Mouse (Mus musculus): Measurements from ENCODE around the gene Metap1d.

Gene Metap1d

GRCm38 (mm10) chr2:71527323-71528013 is 74.4 kb downstream of the Metap1d start:
- no peak for DNase-seq (ENCODE audit: low read depth, low spot score)
- Histone ChIP-seq H3K36me3 (ENCODE audit: control insufficient read depth, insufficient read depth, low read length, poor library complexity, severe bottlenecking) (no peaks in the 10 kb centered on the region), H3K27me3 (ENCODE audit: control insufficient read depth, insufficient read depth, low read length, poor library complexity, severe bottlenecking) (peaks cover 6% of the 10 kb centered on the region)

- DNase-seq (ENCODE audit: low read depth, low spot score), result no peak
- Histone ChIP-seq H3K36me3 (ENCODE audit: control insufficient read depth, insufficient read depth, low read length, poor library complexity, severe bottlenecking) (no peaks in the 10 kb centered on the region), H3K27me3 (ENCODE audit: control insufficient read depth, insufficient read depth, low read length, poor library complexity, severe bottlenecking) (peaks cover 6% of the 10 kb centered on the region)
Observed at GRCm38 (mm10) chr2:71528014-71528713, 75.1 kb downstream of the Metap1d start, which contains the start of gene Dlx1. Gene Dlx1, plus strand, starts transcription at chr2:71528113.

GRCm38 (mm10) chr2:71528714-71529510 is 75.8 kb downstream of the Metap1d start:
- H3K36me3 ChIP-seq (ENCODE audit: control insufficient read depth, insufficient read depth, low read length, poor library complexity, severe bottlenecking), result no peaks in the 10 kb centered on the region
- no peak for DNase-seq (ENCODE audit: low read depth, low spot score)

GRCm38 (mm10) chr2:71529511-71530351 is 76.7 kb downstream of the Metap1d start:
- H3K27me3 ChIP-seq (ENCODE audit: control insufficient read depth, insufficient read depth, low read length, poor library complexity, severe bottlenecking), result peaks cover 6% of the 10 kb centered on the region
- DNase-seq (ENCODE audit: low read depth, low spot score), result peak; percentile 55
- H3K36me3 ChIP-seq (ENCODE audit: control insufficient read depth, insufficient read depth, low read length, poor library complexity, severe bottlenecking), result no peaks in the 10 kb centered on the region

More at GRCm38 (mm10) chr2:71528714-71529510, 75.8 kb downstream of the Metap1d start:
- peaks cover 6% of the 10 kb centered on the region for H3K27me3 ChIP-seq (ENCODE audit: control insufficient read depth, insufficient read depth, low read length, poor library complexity, severe bottlenecking)

GRCm38 (mm10) chr2:71530391-71531123 is 77.5 kb downstream of the Metap1d start:
- H3K36me3 ChIP-seq (ENCODE audit: control insufficient read depth, insufficient read depth, low read length, poor library complexity, severe bottlenecking), result no peaks in the 10 kb centered on the region
- DNase-seq (ENCODE audit: low read depth, low spot score), result no peak
- peaks cover 6% of the 10 kb centered on the region for H3K27me3 ChIP-seq (ENCODE audit: control insufficient read depth, insufficient read depth, low read length, poor library complexity, severe bottlenecking)

GRCm38 (mm10) chr2:71531124-71531590 is 78.1 kb downstream of the Metap1d start:
- peaks cover 6% of the 10 kb centered on the region; the same call in 1 of the 2 replicates for H3K27me3 ChIP-seq (ENCODE audit: control insufficient read depth, insufficient read depth, low read length, poor library complexity, severe bottlenecking)
- H3K36me3 ChIP-seq (ENCODE audit: control insufficient read depth, insufficient read depth, low read length, poor library complexity, severe bottlenecking), result no peaks in the 10 kb centered on the region
- DNase-seq (ENCODE audit: low read depth, low spot score), result no peak

- H3K27me3 ChIP-seq (ENCODE audit: control insufficient read depth, insufficient read depth, low read length, poor library complexity, severe bottlenecking), result peaks cover 4% of the 10 kb centered on the region; the same call in 1 of the 2 replicates
- no peaks in the 10 kb centered on the region for H3K36me3 ChIP-seq (ENCODE audit: control insufficient read depth, insufficient read depth, low read length, poor library complexity, severe bottlenecking)
- no peak for DNase-seq (ENCODE audit: low read depth, low spot score)
Observed at GRCm38 (mm10) chr2:71531990-71532970, 79.2 kb downstream of the Metap1d start.

- Histone ChIP-seq H3K36me3 (ENCODE audit: control insufficient read depth, insufficient read depth, low read length, poor library complexity, severe bottlenecking) (no peaks in the 10 kb centered on the region), H3K27me3 (ENCODE audit: control insufficient read depth, insufficient read depth, low read length, poor library complexity, severe bottlenecking) (peaks cover 4% of the 10 kb centered on the region; the same call in 1 of the 2 replicates)
- no peak for DNase-seq (ENCODE audit: low read depth, low spot score)
Observed at GRCm38 (mm10) chr2:71533094-71533493, 80.0 kb downstream of the Metap1d start.

- peak; percentile 35 for DNase-seq (ENCODE audit: low read depth, low spot score)
- Histone ChIP-seq H3K36me3 (ENCODE audit: control insufficient read depth, insufficient read depth, low read length, poor library complexity, severe bottlenecking) (no peaks in the 10 kb centered on the region), H3K27me3 (ENCODE audit: control insufficient read depth, insufficient read depth, low read length, poor library complexity, severe bottlenecking) (peaks cover under 1% of the 10 kb centered on the region; the same call in 1 of the 2 replicates)
Observed at GRCm38 (mm10) chr2:71534242-71535052, 81.4 kb downstream of the Metap1d start.

- no peaks in the 10 kb centered on the region for H3K36me3 ChIP-seq (ENCODE audit: control insufficient read depth, insufficient read depth, low read length, poor library complexity, severe bottlenecking)
- no peak for DNase-seq (ENCODE audit: low read depth, low spot score)
- H3K27me3 ChIP-seq (ENCODE audit: control insufficient read depth, insufficient read depth, low read length, poor library complexity, severe bottlenecking), result peaks cover 4% of the 10 kb centered on the region
Observed at GRCm38 (mm10) chr2:71540611-71541417, 87.7 kb downstream of the Metap1d start.

GRCm38 (mm10) chr2:71541418-71542226 is 88.5 kb downstream of the Metap1d start:
- no peak for DNase-seq (ENCODE audit: low read depth, low spot score)
- Histone ChIP-seq H3K27me3 (ENCODE audit: control insufficient read depth, insufficient read depth, low read length, poor library complexity, severe bottlenecking) (peaks cover 4% of the 10 kb centered on the region), H3K36me3 (ENCODE audit: control insufficient read depth, insufficient read depth, low read length, poor library complexity, severe bottlenecking) (no peaks in the 10 kb centered on the region)
